Mouse (Mus musculus) lung, adult 2 months (tissue): ENCODE results near the gene Gse1.

Experiments used
- CTCF ChIP-seq: fragments of 200-500 bp; IDR thresholded peaks from 2 replicates; pipeline ENCODE4 v1.5.1; 2011; ENCODE audit warnings: mild to moderate bottlenecking, low read length, control low read depth; ENCODE audit not compliant: insufficient read depth
- POLR2A ChIP-seq: fragments of 200-500 bp; IDR thresholded peaks from 2 replicates; pipeline ENCODE4 v1.6.1; 2011; ENCODE audit warnings: low read depth, mild to moderate bottlenecking, control low read depth, low read length, borderline replicate concordance; ENCODE audit errors: extremely low read depth

DNA sequence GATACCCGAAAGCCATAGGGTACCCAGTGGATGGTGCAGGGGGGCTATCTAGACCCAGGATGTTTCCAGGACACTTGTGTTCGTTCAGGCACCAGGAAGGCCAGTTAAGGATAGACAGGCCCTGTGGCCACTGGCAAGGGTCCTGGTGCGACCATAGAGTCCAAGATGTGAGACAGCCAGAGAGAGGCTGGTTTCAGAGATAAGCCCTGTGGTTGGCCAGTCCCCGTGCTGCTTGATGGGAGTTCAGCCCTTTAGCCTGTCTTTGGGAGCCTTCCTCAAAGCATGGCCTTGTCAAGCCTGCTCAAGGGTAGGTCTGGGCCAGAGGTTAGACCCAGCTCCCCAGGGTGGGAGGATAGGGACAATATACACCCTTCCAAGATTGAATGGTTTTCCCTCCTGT is 251.4 kb downstream of the Gse1 start:
- TF ChIP-seq CTCF, result no peak
- TF ChIP-seq POLR2A, result no peak
